Mouse (Mus musculus) adrenal gland, postnatal 14 days (tissue): ENCODE data around the gene Kcna2. TPM values are rescaled to one million over a fixed set of nuclear protein-coding genes. Genes with fewer than 3 reads are reported as not detected.

Experiments used
- DNase-seq: peaks from one replicate; pipeline ENCODE4 v3.0.0; 2021; ENCODE audit warnings: mixed read lengths
- long read RNA-seq, 2 experiments: library from polyadenylated mRNA; stranded (forward); transcript quantifications; one replicate each; pipeline ENCODE4 v2.0.0; 2021
- total RNA-seq: library from RNA; stranded (reverse); gene quantifications from 2 replicates; pipeline ENCODE4 v1.2.3, GENCODE M21; 2021

Kcna2 gene
- 1.4 and 4.0 TPM in 2 replicates for total RNA-seq
- long read RNA-seq, experiment 1 = 0 reads
- long read RNA-seq, experiment 2 = 0 reads

- no peak for DNase-seq
These were observed at the start of gene Kcna2 for GRCm38 (mm10) chr3:107100811-107101455. Gene Kcna2 (plus strand): TSS chr3:107101146.

- no peak for DNase-seq
These were observed 39.5 kb upstream of the Kcna2 start for GRCm38 (mm10) chr3:107061468-107061867.

- no peak for DNase-seq
These were observed 38.2 kb upstream of the Kcna2 start for GRCm38 (mm10) chr3:107062771-107063170.

- no peak for DNase-seq
These were observed 35.3 kb upstream of the Kcna2 start for GRCm38 (mm10) chr3:107065510-107066095.

GRCm38 (mm10) chr3:107066165-107066850 lies 34.6 kb upstream of the Kcna2 start:
- DNase-seq = no peak

- no peak for DNase-seq
These were observed 33.7 kb upstream of the Kcna2 start for GRCm38 (mm10) chr3:107067245-107067644.

GRCm38 (mm10) chr3:107073863-107074262 lies 27.1 kb upstream of the Kcna2 start:
- DNase-seq = no peak

GRCm38 (mm10) chr3:107075705-107076104 lies 25.2 kb upstream of the Kcna2 start:
- DNase-seq = no peak

- no peak for DNase-seq
These were observed 24.3 kb upstream of the Kcna2 start for GRCm38 (mm10) chr3:107076658-107077057.

- DNase-seq = no peak
These were observed 23.8 kb upstream of the Kcna2 start for GRCm38 (mm10) chr3:107077101-107077500.

GRCm38 (mm10) chr3:107080803-107081202 lies 20.1 kb upstream of the Kcna2 start:
- DNase-seq = no peak

GRCm38 (mm10) chr3:107081227-107081626 lies 19.7 kb upstream of the Kcna2 start:
- no peak for DNase-seq

GRCm38 (mm10) chr3:107084586-107084985 lies 16.4 kb upstream of the Kcna2 start:
- no peak for DNase-seq

- DNase-seq = no peak
These were observed 13.5 kb upstream of the Kcna2 start for GRCm38 (mm10) chr3:107087410-107087809.

GRCm38 (mm10) chr3:107088820-107089219 lies 12.1 kb upstream of the Kcna2 start:
- DNase-seq = no peak

- DNase-seq = no peak
These were observed 11.5 kb upstream of the Kcna2 start for GRCm38 (mm10) chr3:107089475-107089874.

GRCm38 (mm10) chr3:107090001-107090400 lies 10.9 kb upstream of the Kcna2 start:
- no peak for DNase-seq

GRCm38 (mm10) chr3:107090403-107091150 lies 10.4 kb upstream of the Kcna2 start:
- no peak for DNase-seq

- peak; percentile 60 for DNase-seq
These were observed 6.9 kb upstream of the Kcna2 start for GRCm38 (mm10) chr3:107094028-107094427.

- DNase-seq = no peak
These were observed 4.6 kb upstream of the Kcna2 start for GRCm38 (mm10) chr3:107096269-107096731.

GRCm38 (mm10) chr3:107099866-107100265 lies 1.1 kb upstream of the Kcna2 start:
- no peak for DNase-seq

GRCm38 (mm10) chr3:107101456-107101786 lies 475 bp downstream of the Kcna2 start:
- DNase-seq = peak; percentile 34
